In genomic region chr10:93167311-93167710, GRCm38 (mm10) we compare ENCODE assay signal across 11 mouse cellular contexts. TPM values are rescaled to one million over a fixed set of nuclear protein-coding genes. Genes with fewer than 3 reads are reported as not detected.
DNase-seq lines count a peak whose midpoint lies in the region; ATAC-seq and TF ChIP-seq lines count a peak whose summit lies in the region.
"Had no signal": no experiment of that assay in that cellular context is flagged by ENCODE, and none has a peak within 500 bp of the region (broad histone marks: within the 10 kb centered on the region; RNA-seq: fewer than 3 reads in every experiment).

No protein-coding gene starts in this region.

- peak overlapping the region; percentile 68 for H3K4me2 ChIP-seq in liver, embryonic 16.5 days (ENCODE audit: low read depth, low read length)
- H3K4me2 ChIP-seq: stomach, embryonic 15.5 days had no signal

- no peak for ATAC-seq in liver, embryonic 16.5 days (ENCODE audit: low read depth)

- no peaks in the 10 kb centered on the region for H3K9me3 ChIP-seq in ES-Bruce4 (replicated peaks; ENCODE audit: control insufficient read depth, insufficient read depth, low read length, poor library complexity, severe bottlenecking)
- no peaks in the 10 kb centered on the region for H3K9me3 ChIP-seq in liver, embryonic 16.5 days (replicated peaks; ENCODE audit: control insufficient read depth, low read length)
- H3K9me3 ChIP-seq: stomach, embryonic 15.5 days had no signal

- no peak for TF ChIP-seq CTCF in lung, adult 2 months (IDR thresholded peaks at IDR 0.05; ENCODE audit: insufficient read depth, low read length)
- TF ChIP-seq CTCF in ES-Bruce4 (IDR thresholded peaks at IDR 0.05; ENCODE audit: low read depth, low read length), result no peak

- peak overlapping the region; percentile 66 for H3K27ac ChIP-seq in ES-Bruce4 (ENCODE audit: insufficient read depth, low read length)
- H3K27ac ChIP-seq in liver, embryonic 16.5 days (ENCODE audit: low read length), result peak overlapping the region; percentile 57
- H3K27ac ChIP-seq: hindbrain, embryonic 14.5 days; stomach, embryonic 15.5 days had no signal

- TF ChIP-seq POLR2A in lung, adult 2 months (IDR thresholded peaks at IDR 0.05; ENCODE audit: borderline replicate concordance, extremely low read depth, low read depth, low read length), result no peak
- TF ChIP-seq POLR2A in ES-Bruce4 (IDR thresholded peaks at IDR 0.05; ENCODE audit: insufficient read depth, low read length), result no peak

- H3K4me1 ChIP-seq in lung, adult 2 months (ENCODE audit: control insufficient read depth, insufficient read depth, low read length), result peaks cover 43% of the 10 kb centered on the region
- no peaks in the 10 kb centered on the region for H3K4me1 ChIP-seq in ES-Bruce4 (ENCODE audit: control insufficient read depth, insufficient read depth, low read length)
- H3K4me1 ChIP-seq in liver, embryonic 16.5 days (ENCODE audit: control insufficient read depth, low read depth, low read length), result peaks cover 46% of the 10 kb centered on the region

- H3K36me3 ChIP-seq in ES-Bruce4 (ENCODE audit: control insufficient read depth, insufficient read depth, low read length, poor library complexity, severe bottlenecking), result no peaks in the 10 kb centered on the region
- no peaks in the 10 kb centered on the region for H3K36me3 ChIP-seq in liver, embryonic 16.5 days (ENCODE audit: control insufficient read depth, insufficient read depth)
- H3K36me3 ChIP-seq: stomach, embryonic 15.5 days had no signal

- 0 out of 2 replicates have a peak overlapping the region, but pooled peaks have one; percentile 15 for H3K9ac ChIP-seq in ES-Bruce4 (ENCODE audit: low read depth, poor library complexity, severe bottlenecking)
- H3K9ac ChIP-seq in liver, embryonic 16.5 days (ENCODE audit: low read depth, low read length), result peak overlapping the region; percentile 53
- H3K9ac ChIP-seq: stomach, embryonic 15.5 days had no signal

- H3K27me3 ChIP-seq in ES-Bruce4 (ENCODE audit: control insufficient read depth, insufficient read depth, low read length, poor library complexity, severe bottlenecking), result no peaks in the 10 kb centered on the region
- no peaks in the 10 kb centered on the region for H3K27me3 ChIP-seq in liver, embryonic 16.5 days (ENCODE audit: control insufficient read depth, insufficient read depth, low read depth, low read length)
- H3K27me3 ChIP-seq: stomach, embryonic 15.5 days had no signal

- TF ChIP-seq EP300 in ES-Bruce4 (IDR thresholded peaks at IDR 0.05; ENCODE audit: insufficient read depth, low read depth, low read length), result no peak

- peak overlapping the region; percentile 53 for H3K4me3 ChIP-seq in lung, adult 2 months (replicated peaks; ENCODE audit: extremely low read depth, low read depth, low read length)
- no peak overlapping the region for H3K4me3 ChIP-seq in ES-Bruce4 (ENCODE audit: low read depth, low read length)
- peak overlapping the region; percentile 52 for H3K4me3 ChIP-seq in liver, embryonic 16.5 days (ENCODE audit: low read depth, low read length)
- H3K4me3 ChIP-seq: stomach, embryonic 15.5 days had no signal

- 30% methylated on average over 6 of the region's 6 CpGs for WGBS in lung, adult 2 months
- 35% methylated on average over 6 of the region's 6 CpGs for WGBS in liver, embryonic 16.5 days (ENCODE audit: insufficient replicate concordance)

- no peak for DNase-seq in lung, adult 2 months
- DNase-seq in lung, postnatal 36 days, result no peak
- peak; percentile 68 for DNase-seq in CD4-positive helper T cell, adult 2 months (ENCODE audit: low read depth, low spot score)
- no peak for DNase-seq in natural killer cell, adult 2 months (ENCODE audit: low spot score in 2 of 2)
- DNase-seq in right cerebral cortex, postnatal 10 days (ENCODE audit: low spot score in 2 of 2), result no peak
- DNase-seq: adrenal gland, adult 8-10 months; right cerebral cortex, adult 18-20 months had no signal

RNA-seq across cellular contexts. Expression of gene Cdk17, which starts 6.6 kb away (rescaled TPM):
- polyA plus RNA-seq in lung, adult 2 months (2012; rRNA removed), result 18.0 and 18.2 TPM in 2 replicates
- polyA plus RNA-seq in ES-Bruce4 (2011; ENCODE audit: insufficient read depth, insufficient read length, low read depth, missing spikeins), result 42.9 and 44.2 TPM in 2 replicates
- polyA plus RNA-seq in liver, embryonic 16.5 days (2015; fragmentation: Nextera tagmentation; extraction: Ambion mirVana), result 8.3 and 8.7 TPM in 2 replicates
